Mouse (Mus musculus): ENCODE results near the gene Rps13. TPM values are rescaled to one million over a fixed set of nuclear protein-coding genes. Genes with fewer than 3 reads are reported as not detected.

Gene Rps13
- total RNA-seq, 2 experiments from 2014 or later = 316 to 318 TPM

DNA sequence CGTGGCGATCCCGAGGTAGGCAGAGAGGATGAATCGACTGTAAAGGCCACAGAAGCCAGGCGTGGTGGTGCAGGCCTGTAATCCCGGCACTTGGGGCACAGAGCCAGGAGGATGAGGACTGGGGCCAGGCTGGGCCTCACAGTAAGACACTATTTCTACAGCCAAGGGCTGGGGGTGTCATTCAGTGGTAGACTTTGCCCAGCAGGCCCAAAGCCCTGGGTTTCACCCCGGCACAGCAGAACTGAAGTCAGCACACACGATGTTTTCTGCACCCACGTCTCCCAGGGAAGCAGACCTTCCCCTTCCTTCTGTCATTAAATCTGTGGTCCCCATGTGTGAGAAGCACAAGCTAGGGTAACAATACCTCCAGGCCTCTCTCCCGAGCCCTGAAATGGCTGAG lies 35.6 kb downstream of the Rps13 start:
- no peak for DNase-seq (ENCODE audit: low spot score)
- intact Hi-C loops (cut with DNase I) = no loop called here

DNA sequence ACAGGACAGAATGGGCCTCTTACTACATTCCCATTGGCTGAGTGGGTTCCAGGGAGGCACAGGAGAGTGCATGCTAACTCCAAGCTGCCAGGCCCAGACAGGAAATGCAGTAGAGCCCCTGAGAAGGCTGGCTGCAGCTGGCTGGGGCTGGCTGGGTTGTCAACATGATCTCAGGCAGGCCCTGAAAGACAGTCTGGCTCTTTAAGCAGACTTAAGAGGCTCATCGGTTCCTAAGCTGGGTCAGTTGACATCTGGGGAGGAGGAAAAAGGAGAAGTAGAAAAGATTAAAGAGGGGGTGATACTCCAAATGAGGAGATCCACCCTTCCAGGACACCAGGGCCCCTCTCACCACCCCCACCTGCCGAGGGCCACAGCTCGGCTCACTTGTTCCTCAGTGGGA lies 39.0 kb downstream of the Rps13 start:
- no peak for DNase-seq (ENCODE audit: low spot score)
- intact Hi-C loops (cut with DNase I) = no loop called here

DNA sequence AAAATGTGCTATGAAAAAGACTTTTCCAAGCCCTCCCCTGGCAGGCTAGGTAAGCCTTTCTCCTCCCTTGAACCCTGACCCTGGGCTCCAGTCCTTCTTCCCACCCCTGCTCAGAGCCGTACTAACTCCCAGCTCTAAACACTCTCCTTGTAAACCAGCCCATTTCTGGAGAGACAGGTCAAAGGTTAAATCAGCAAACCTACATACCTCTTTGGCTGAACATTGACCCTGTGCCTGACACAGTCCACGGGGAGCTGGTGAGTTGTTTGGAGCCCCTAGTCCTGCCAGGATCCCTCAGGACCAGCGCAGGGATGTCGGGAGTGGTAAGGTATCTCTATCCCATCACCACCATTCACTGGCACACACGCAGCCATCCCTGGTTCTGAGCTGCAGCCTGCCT lies 41.6 kb downstream of the Rps13 start:
- intact Hi-C loops (cut with DNase I) = no loop called here
- no peak for DNase-seq (ENCODE audit: low spot score)

DNA sequence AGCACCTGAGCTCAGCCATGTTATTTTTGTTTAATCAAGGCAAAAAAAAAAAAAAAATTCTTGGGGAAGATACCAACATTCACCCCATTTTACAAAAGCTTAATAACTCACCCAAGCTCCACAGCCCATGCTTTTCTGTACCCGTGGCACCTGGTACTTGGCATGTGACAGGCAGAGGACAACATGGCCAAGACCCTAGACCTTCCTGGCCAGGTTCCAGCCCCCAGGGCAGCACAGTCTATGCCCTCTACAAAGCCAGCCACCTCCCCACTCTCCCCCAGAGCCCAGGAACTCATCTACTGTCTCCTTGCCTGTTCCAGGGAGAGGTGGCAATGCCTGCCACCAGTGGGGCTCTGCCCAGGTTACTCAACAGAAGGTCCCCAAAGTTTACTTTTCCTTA lies 43.4 kb downstream of the Rps13 start:
- intact Hi-C loops (cut with DNase I) = no loop called here
- no peak for DNase-seq (ENCODE audit: low spot score)

DNA sequence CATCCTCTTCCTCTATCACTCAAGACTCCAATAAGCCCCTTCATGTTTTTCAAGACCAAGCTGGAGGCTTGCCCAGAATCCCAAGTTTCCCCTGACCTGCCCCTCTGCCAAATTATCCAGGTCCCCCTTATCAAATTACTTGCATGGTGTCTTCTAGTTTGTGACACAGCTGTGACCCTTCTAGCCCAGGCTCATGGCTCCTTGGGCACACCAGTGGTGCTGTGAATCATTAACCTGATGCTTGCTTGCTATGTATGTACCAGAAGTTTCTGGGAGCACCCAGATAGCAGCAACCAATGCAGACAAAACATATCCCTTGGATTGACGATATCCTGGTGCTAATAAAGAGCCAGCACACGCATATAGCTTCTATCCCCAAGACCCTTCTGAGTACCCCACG lies 45.0 kb downstream of the Rps13 start:
- no peak for DNase-seq (ENCODE audit: low spot score)
- intact Hi-C loops (cut with DNase I) = no loop called here

DNA sequence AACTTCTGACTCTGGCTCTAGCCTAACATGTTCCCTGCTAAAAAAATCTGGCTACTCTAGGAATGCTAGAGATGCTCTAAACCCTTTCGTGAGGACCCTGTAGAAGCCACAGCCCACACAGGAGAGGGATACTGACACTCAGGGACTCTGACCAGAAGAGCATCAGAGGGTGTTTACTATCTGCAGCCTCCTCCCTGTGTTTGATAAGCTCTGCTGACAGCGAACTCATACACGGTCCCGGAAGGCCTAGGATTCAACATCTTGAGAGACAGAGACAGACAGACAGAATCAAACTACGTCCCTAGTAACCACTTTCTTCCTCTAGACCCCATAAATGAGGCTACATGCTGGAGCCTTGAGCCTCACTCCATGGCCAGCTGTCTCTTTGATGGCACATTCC lies 46.0 kb downstream of the Rps13 start:
- DNase-seq (ENCODE audit: low spot score) = no peak
- intact Hi-C loops (cut with DNase I) = no loop called here

DNA sequence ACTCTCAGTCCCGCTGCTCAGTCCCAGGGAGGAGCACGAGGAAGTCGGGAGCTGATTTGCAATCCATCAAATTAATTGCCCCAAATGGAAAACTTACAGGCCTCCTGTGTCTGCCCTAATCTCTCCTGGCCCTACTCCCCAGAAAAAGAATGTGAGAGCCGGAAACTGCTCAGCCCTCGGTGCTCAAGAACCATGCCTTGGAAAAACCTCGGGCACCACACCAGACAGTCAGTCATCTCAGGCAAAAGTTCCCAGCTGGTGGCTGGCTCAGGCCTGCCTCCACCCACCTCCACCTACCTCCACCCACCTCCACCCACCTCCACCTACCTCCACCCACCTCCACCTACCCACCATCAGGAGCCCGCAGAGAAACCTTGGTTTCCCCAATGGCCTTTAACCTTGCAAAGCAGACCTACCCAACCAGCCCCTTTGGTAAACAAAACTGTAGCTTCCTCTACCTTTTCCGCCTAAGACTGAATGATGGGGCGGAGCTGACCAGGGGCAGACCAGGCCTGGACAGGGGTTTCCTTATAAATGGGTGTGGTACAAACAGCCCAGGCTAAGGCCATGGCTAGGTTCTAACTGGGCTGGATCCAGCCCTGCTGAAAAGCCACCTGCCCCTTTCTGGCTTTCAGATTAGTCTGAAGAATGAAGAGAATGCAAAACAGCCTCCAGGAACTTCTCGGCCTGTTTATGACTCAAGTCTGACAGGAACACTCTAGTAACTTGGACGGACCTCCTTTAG lies 47.2 kb downstream of the Rps13 start:
- intact Hi-C loops (cut with DNase I) = no loop called here
- no peak for DNase-seq (ENCODE audit: low spot score)

DNA sequence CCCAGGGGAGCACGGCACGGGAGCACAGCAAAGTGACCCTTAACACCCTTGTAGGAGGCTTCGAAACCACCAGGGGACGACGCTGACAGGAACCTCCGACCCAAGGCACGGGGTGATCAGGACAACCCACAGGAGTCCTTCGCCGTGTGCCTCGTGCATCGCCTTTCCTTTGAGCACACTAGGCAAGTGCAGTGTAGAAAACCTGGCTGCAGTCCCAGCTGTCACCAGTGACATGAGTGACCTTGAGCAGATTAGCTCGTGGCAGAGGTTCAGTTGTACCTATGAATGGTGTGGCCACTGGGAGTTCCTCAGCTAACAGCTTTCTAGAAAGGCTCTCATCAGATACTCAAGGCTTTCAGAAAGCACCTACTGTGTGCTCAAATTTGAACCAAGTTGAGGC lies 47.8 kb downstream of the Rps13 start:
- DNase-seq (ENCODE audit: low spot score) = no peak
- intact Hi-C loops (cut with DNase I) = no loop called here

DNA sequence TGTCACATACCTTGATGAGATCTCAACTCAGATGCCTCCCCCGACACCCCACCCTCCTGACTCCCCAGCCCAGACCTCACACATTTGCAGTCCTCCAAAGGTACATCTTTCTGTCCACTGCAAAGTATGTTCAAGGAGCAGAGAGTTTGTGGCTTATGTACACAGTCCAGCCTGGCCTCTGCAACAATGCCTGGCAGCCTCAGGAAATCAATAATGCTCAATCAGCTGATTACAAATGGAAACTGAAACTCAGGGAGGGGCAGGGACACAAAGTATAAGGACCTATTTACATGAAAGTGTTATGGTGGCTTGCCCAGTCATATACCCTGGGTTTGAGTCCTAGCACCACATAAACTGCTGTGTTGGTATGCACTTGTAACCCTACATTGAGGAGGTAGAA lies 48.8 kb downstream of the Rps13 start:
- intact Hi-C loops (cut with DNase I) = no loop called here
- DNase-seq (ENCODE audit: low spot score) = no peak

DNA sequence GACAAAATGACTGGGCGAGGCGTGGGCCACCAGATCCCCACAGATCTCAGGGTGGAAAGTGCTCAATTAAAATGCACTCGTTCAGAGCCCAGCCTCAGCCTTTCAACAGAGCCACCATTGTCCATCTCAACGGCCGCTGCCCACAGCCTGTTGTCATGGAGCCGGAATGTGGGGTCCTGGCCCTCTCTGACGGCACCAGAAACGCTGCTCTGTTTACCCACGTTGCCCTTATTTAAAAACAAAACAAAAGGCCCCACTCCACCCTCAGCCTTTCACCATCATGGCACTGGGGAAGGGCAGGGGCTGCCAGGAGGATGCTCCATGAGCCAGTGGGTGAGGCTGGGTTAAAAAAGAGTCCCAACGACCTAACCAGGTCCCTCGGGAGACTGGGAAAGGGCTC lies 51.2 kb downstream of the Rps13 start:
- intact Hi-C loops (cut with DNase I) = no loop called here
- no peak for DNase-seq (ENCODE audit: low spot score)

Other genes with a start within 250 kb of the Rps13 start
- 1 to 10 TPM in 1 of 2 experiments, under 1 TPM in 1; 0.62 to 1.1 TPM for gene Gm4353, start 249.6 kb downstream of the Rps13 start, total RNA-seq (2021)
- gene Plekha7, start 25.8 kb downstream of the Rps13 start, total RNA-seq (2021) = 1 to 10 TPM; 6.7 to 6.8 TPM
- gene Pik3c2a, start 109.3 kb upstream of the Rps13 start, total RNA-seq (2021) = 10 to 100 TPM; 15.6 to 18.5 TPM
- 1 to 10 TPM; 8.1 to 8.9 TPM for gene Nucb2, start 170.2 kb upstream of the Rps13 start, total RNA-seq (2021)